Mouse (Mus musculus) brain, embryonic 14.5 days (tissue): Measurements from ENCODE around the gene Tbc1d2b.

Experiments
- CTCF ChIP-seq: fragments of 200-500 bp; IDR thresholded peaks from 2 replicates; pipeline ENCODE4 v1.5.1; 2012; ENCODE audit warnings: inconsistent platforms, mild to moderate bottlenecking, moderate library complexity, borderline replicate concordance; ENCODE audit not compliant: insufficient read depth, insufficient read length; ENCODE audit errors: extremely low read depth
- POLR2A ChIP-seq: fragments of 200-500 bp; IDR thresholded peaks from 2 replicates; pipeline ENCODE4 v1.6.1; 2012; ENCODE audit warnings: mild to moderate bottlenecking, inconsistent platforms, borderline replicate concordance; ENCODE audit not compliant: poor library complexity, insufficient read depth, insufficient read length, severe bottlenecking; ENCODE audit errors: extremely low read depth

GRCm38 (mm10) chr9:90173330-90173729 lies 97.3 kb downstream of the Tbc1d2b start:
- TF ChIP-seq CTCF, result no peak
- no peak for TF ChIP-seq POLR2A
